In the genomic region with DNA sequence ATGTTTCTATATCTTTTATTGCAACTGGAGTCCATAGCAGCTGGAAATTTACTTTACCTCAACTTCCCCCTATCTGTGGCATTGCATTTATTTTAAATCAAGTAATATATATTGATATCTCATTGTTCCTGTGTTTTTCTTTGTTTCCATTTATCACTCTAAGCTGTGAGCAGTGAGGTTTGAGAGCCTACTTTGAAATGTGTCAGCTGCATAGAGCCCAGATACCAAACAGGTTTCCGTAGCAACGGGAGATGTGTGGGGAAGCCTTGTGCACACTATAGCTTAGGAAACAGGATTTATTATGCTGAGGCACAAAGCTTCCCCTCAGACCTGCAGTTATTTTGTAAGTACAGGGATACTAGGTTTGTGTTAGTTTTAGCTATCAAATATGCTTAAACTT, we compare ENCODE assay signal across 17 mouse cellular contexts. TPM values are rescaled to one million over a fixed set of nuclear protein-coding genes. Genes with fewer than 3 reads are reported as not detected.
DNase-seq lines count a peak whose midpoint lies in the region; ATAC-seq lines count a peak whose summit lies in the region.
"Had no signal": no experiment of that assay in that cellular context is flagged by ENCODE, and none has a peak within 500 bp of the region (broad histone marks: within the 10 kb centered on the region; RNA-seq: fewer than 3 reads in every experiment).

No protein-coding gene starts in this region.

- DNase-seq in layer of hippocampus, adult 9-11 months: peak; percentile 2
- DNase-seq in layer of hippocampus, adult 8-10 months (ENCODE audit: low spot score in 2 of 2): no peak
- no peak for DNase-seq in cerebellum, adult 18-20 months
- DNase-seq in lung, postnatal 36 days: no peak
- DNase-seq: heart, postnatal 4 days; kidney, adult 8-10 months; lung, adult 2 months had no signal

- no peaks in the 10 kb centered on the region for H3K9me3 ChIP-seq in forebrain, embryonic 12.5 days
- no peaks in the 10 kb centered on the region for H3K9me3 ChIP-seq in hindbrain, embryonic 16.5 days (ENCODE audit: control insufficient read depth, low read length)
- H3K9me3 ChIP-seq in neural tube, embryonic 13.5 days: no peaks in the 10 kb centered on the region

- no peaks in the 10 kb centered on the region for H3K36me3 ChIP-seq in forebrain, embryonic 12.5 days (replicated peaks)
- no peaks in the 10 kb centered on the region for H3K36me3 ChIP-seq in hindbrain, embryonic 16.5 days (ENCODE audit: control insufficient read depth, insufficient read depth, low read length)
- no peaks in the 10 kb centered on the region for H3K36me3 ChIP-seq in neural tube, embryonic 13.5 days

- no peaks in the 10 kb centered on the region for H3K27me3 ChIP-seq in forebrain, embryonic 12.5 days
- H3K27me3 ChIP-seq in hindbrain, embryonic 16.5 days (replicated peaks; ENCODE audit: control insufficient read depth, insufficient read depth, low read length): no peaks in the 10 kb centered on the region
- H3K27me3 ChIP-seq in neural tube, embryonic 13.5 days: no peaks in the 10 kb centered on the region

- no peak overlapping the region for H3K9ac ChIP-seq in forebrain, embryonic 12.5 days
- no peak overlapping the region for H3K9ac ChIP-seq in hindbrain, embryonic 16.5 days (ENCODE audit: low read depth, low read length)
- H3K9ac ChIP-seq in neural tube, embryonic 13.5 days: no peak overlapping the region

- H3K27ac ChIP-seq in forebrain, embryonic 12.5 days: no peak overlapping the region
- H3K27ac ChIP-seq in hindbrain, embryonic 16.5 days (ENCODE audit: low read depth, low read length): no peak overlapping the region
- no peak overlapping the region for H3K27ac ChIP-seq in neural tube, embryonic 13.5 days (replicated peaks)

- H3K4me2 ChIP-seq in forebrain, embryonic 12.5 days: no peak overlapping the region
- H3K4me2 ChIP-seq in hindbrain, embryonic 16.5 days (ENCODE audit: low read length): no peak overlapping the region
- no peak overlapping the region for H3K4me2 ChIP-seq in neural tube, embryonic 13.5 days
- H3K4me2 ChIP-seq: heart, embryonic 11.5 days had no signal

- no peak overlapping the region for H3K4me3 ChIP-seq in forebrain, embryonic 12.5 days (replicated peaks)
- H3K4me3 ChIP-seq in hindbrain, embryonic 16.5 days (ENCODE audit: low read length): no peak overlapping the region
- H3K4me3 ChIP-seq in neural tube, embryonic 13.5 days: no peak overlapping the region

- 71% methylated on average over 2 of the region's 2 CpGs for WGBS in forebrain, embryonic 12.5 days
- WGBS in hindbrain, embryonic 16.5 days: 50% methylated on average over 2 of the region's 2 CpGs
- 74% methylated on average over 2 of the region's 2 CpGs for WGBS in neural tube, embryonic 13.5 days

- no peaks in the 10 kb centered on the region for H3K4me1 ChIP-seq in forebrain, embryonic 12.5 days
- no peaks in the 10 kb centered on the region for H3K4me1 ChIP-seq in hindbrain, embryonic 16.5 days (ENCODE audit: control insufficient read depth, insufficient read depth, low read depth, low read length)
- no peaks in the 10 kb centered on the region for H3K4me1 ChIP-seq in neural tube, embryonic 13.5 days (replicated peaks)

- peak; percentile 81; the same call in 1 of the 2 replicates for ATAC-seq in forebrain, embryonic 12.5 days (ENCODE audit: low FRiP score)
- ATAC-seq in hindbrain, embryonic 16.5 days: peak; percentile 79
- peak; percentile 63; the same call in 1 of the 2 replicates for ATAC-seq in neural tube, embryonic 13.5 days (ENCODE audit: low read depth)
- no peak for ATAC-seq in activated CD4-positive, CD25-positive, alpha-beta regulatory T cell, adult 4 months

RNA-seq across cellular contexts. Expression of a gene that starts 58.8 kb away (rescaled TPM):
- total RNA-seq in layer of hippocampus, adult 8-10 months (2022): not detected
- not detected in 2 replicates for polyA plus RNA-seq in forebrain, embryonic 12.5 days (2016; fragmentation: Nextera tagmentation; extraction: Ambion mirVana)
- polyA plus RNA-seq in hindbrain, embryonic 16.5 days (2015; fragmentation: Nextera tagmentation; extraction: Ambion mirVana): 0.16 TPM in 1 of 2 replicates, not detected in the other
- polyA plus RNA-seq in neural tube, embryonic 13.5 days (2015; fragmentation: Nextera tagmentation; extraction: Ambion mirVana): 0.11 TPM in 1 of 2 replicates, not detected in the other
- polyA plus RNA-seq in activated CD4-positive, CD25-positive, alpha-beta regulatory T cell, adult 4 months (2017; shearing (Covaris generic)): not detected
- total RNA-seq: gastrocnemius, adult 8-10 months; heart, postnatal 4 days; left cerebral cortex, adult 18-20 months; megakaryocyte progenitor cell, adult 5-6 weeks had no signal
- polyA plus RNA-seq: limb, embryonic 14.5 days; lung, adult 2 months; small intestine, adult 2 months had no signal
